Mouse (Mus musculus) C2C12 (cell line): ENCODE results near the gene Aagab.

Experiments used
- CTCF ChIP-seq: IDR thresholded peaks from one replicate; pipeline ENCODE4 v1.5.1; 2011; ENCODE audit not compliant: control insufficient read depth, insufficient read depth, insufficient read length
- MYOD1 ChIP-seq: IDR thresholded peaks from one replicate; pipeline ENCODE4 v1.6.1; 2011; ENCODE audit warnings: low read depth; ENCODE audit not compliant: control insufficient read depth, insufficient read length
- MYOG ChIP-seq: IDR thresholded peaks from one replicate; pipeline ENCODE4 v1.6.1; 2011; ENCODE audit not compliant: control insufficient read depth, insufficient read length; ENCODE audit errors: extremely low read depth
- USF1 ChIP-seq: IDR thresholded peaks from one replicate; pipeline ENCODE4 v1.6.1; 2011; ENCODE audit warnings: low read depth, mild to moderate bottlenecking, control low read depth, moderate library complexity

- TF ChIP-seq MYOG (no peak), CTCF (no peak), USF1 (no peak), MYOD1 (no peak)
These were observed 82.9 kb downstream of the Aagab start for GRCm38 (mm10) chr9:63685352-63685751.
